Mouse (Mus musculus): ENCODE data around the gene Grk3.

DNA sequence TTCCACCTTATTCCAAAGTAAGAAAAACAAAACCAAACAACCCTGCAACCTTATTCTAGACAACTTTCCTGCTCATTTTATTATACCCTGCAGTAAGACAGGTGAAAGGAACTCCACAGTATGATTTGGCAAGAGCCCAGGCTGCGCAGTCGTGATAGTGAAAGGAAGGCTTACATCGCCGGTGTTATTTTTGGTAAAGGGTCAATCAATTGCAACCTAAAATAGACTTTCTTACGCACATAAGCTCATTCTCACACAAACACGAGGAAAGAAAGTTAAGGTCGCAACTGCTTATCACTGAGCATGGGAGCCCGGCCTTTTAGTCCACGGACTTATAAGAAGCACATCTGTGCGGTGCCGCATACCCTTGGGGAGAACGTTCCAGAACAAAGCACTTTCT, 58.8 kb downstream of the Grk3 start:
- TF ChIP-seq POLR2A (IDR thresholded peaks at IDR 0.05; ENCODE audit: extremely low read depth, insufficient read depth, low read length) (no peak), CTCF (IDR thresholded peaks at IDR 0.05; ENCODE audit: low read depth, low read length) (no peak)

All from liver, adult 2 months (tissue).